Mouse (Mus musculus): Measurements from ENCODE around the gene Mrps27. TPM values are rescaled to one million over a fixed set of nuclear protein-coding genes. Genes with fewer than 3 reads are reported as not detected.

Gene Mrps27
- polyA plus RNA-seq (2014; fragmentation: Nextera tagmentation; extraction: Ambion mirVana), result 48.1 and 54.7 TPM in 2 replicates

GRCm38 (mm10) chr13:99344599-99345575 lies at the start of gene Mrps27, which contains the start of gene Ptcd2:
TSS of gene Mrps27 (plus strand) at chr13:99344786.
TSS of gene Ptcd2 (minus strand) at chr13:99344705.
- Histone ChIP-seq H3K36me3 (ENCODE audit: control insufficient read depth, insufficient read depth, low read length) (peaks cover 40% of the 10 kb centered on the region), H3K4me1 (ENCODE audit: control insufficient read depth, insufficient read depth, low read length) (peaks cover 9% of the 10 kb centered on the region), H3K4me3 (ENCODE audit: low read depth, low read length) (peak within 1 kb of the TSS; percentile 88), H3K9ac (ENCODE audit: low read depth, low read length) (peak within 1 kb of the TSS; percentile 90), H3K27ac (replicated peaks; ENCODE audit: low read depth, low read length) (peak within 1 kb of the TSS; percentile 89), H3K4me2 (ENCODE audit: low read depth, low read length) (peak within 1 kb of the TSS; percentile 81), H3K9me3 (ENCODE audit: control insufficient read depth, low read length) (no peaks in the 10 kb centered on the region), H3K27me3 (replicated peaks; ENCODE audit: control insufficient read depth, insufficient read depth, low read length) (no peaks in the 10 kb centered on the region)
- 4% methylated on average over 24 of the region's 39 CpGs for WGBS
- ATAC-seq (ENCODE audit: low read depth) (peak; percentile 99), DNase-seq (ENCODE audit: low spot score) (peak; percentile 98)

- no peaks in the 10 kb centered on the region for H3K27me3 ChIP-seq (replicated peaks; ENCODE audit: control insufficient read depth, insufficient read depth, low read length)
- no peak overlapping the region for H3K9ac ChIP-seq (ENCODE audit: low read depth, low read length)
- WGBS, result 84% methylated on average over 5 of the region's 5 CpGs
- H3K36me3 ChIP-seq (ENCODE audit: control insufficient read depth, insufficient read depth, low read length), result no peaks in the 10 kb centered on the region
- no peak overlapping the region for H3K4me3 ChIP-seq (ENCODE audit: low read depth, low read length)
- H3K9me3 ChIP-seq (ENCODE audit: control insufficient read depth, low read length), result no peaks in the 10 kb centered on the region
- H3K4me1 ChIP-seq (ENCODE audit: control insufficient read depth, insufficient read depth, low read length), result peaks cover 18% of the 10 kb centered on the region
- no peak overlapping the region for H3K4me2 ChIP-seq (ENCODE audit: low read depth, low read length)
- DNase-seq (ENCODE audit: low spot score) (no peak), ATAC-seq (ENCODE audit: low read depth) (no peak)
- H3K27ac ChIP-seq (replicated peaks; ENCODE audit: low read depth, low read length), result no peak overlapping the region
Observed at GRCm38 (mm10) chr13:99299921-99300320, 44.7 kb upstream of the Mrps27 start.

- H3K9ac ChIP-seq (ENCODE audit: low read depth, low read length), result no peak overlapping the region
- peak overlapping the region; percentile 70 for H3K27ac ChIP-seq (replicated peaks; ENCODE audit: low read depth, low read length)
- WGBS, result 34% methylated on average over 5 of the region's 5 CpGs
- no peaks in the 10 kb centered on the region for H3K36me3 ChIP-seq (ENCODE audit: control insufficient read depth, insufficient read depth, low read length)
- H3K4me2 ChIP-seq (ENCODE audit: low read depth, low read length), result no peak overlapping the region
- DNase-seq (ENCODE audit: low spot score) (peak; percentile 87), ATAC-seq (ENCODE audit: low read depth) (peak; percentile 56; the same call in 1 of the 2 replicates)
- H3K4me3 ChIP-seq (ENCODE audit: low read depth, low read length), result no peak overlapping the region
- no peaks in the 10 kb centered on the region for H3K9me3 ChIP-seq (ENCODE audit: control insufficient read depth, low read length)
- no peaks in the 10 kb centered on the region for H3K27me3 ChIP-seq (replicated peaks; ENCODE audit: control insufficient read depth, insufficient read depth, low read length)
- peaks cover 21% of the 10 kb centered on the region for H3K4me1 ChIP-seq (ENCODE audit: control insufficient read depth, insufficient read depth, low read length)
Observed at GRCm38 (mm10) chr13:99303846-99304245, 40.7 kb upstream of the Mrps27 start.

- Histone ChIP-seq H3K9me3 (ENCODE audit: control insufficient read depth, low read length) (no peaks in the 10 kb centered on the region), H3K4me2 (ENCODE audit: low read depth, low read length) (no peak overlapping the region), H3K4me3 (ENCODE audit: low read depth, low read length) (no peak overlapping the region), H3K36me3 (ENCODE audit: control insufficient read depth, insufficient read depth, low read length) (no peaks in the 10 kb centered on the region), H3K27me3 (replicated peaks; ENCODE audit: control insufficient read depth, insufficient read depth, low read length) (no peaks in the 10 kb centered on the region), H3K27ac (replicated peaks; ENCODE audit: low read depth, low read length) (peak overlapping the region; percentile 70), H3K9ac (ENCODE audit: low read depth, low read length) (no peak overlapping the region), H3K4me1 (ENCODE audit: control insufficient read depth, insufficient read depth, low read length) (peaks cover 16% of the 10 kb centered on the region)
- ATAC-seq (ENCODE audit: low read depth) (peak; percentile 80), DNase-seq (ENCODE audit: low spot score) (peak; percentile 68)
- WGBS, result 75% methylated on average over 11 of the region's 11 CpGs
Observed at GRCm38 (mm10) chr13:99304365-99304764, 40.2 kb upstream of the Mrps27 start.

GRCm38 (mm10) chr13:99305186-99305585 lies 39.4 kb upstream of the Mrps27 start:
- Histone ChIP-seq H3K36me3 (ENCODE audit: control insufficient read depth, insufficient read depth, low read length) (no peaks in the 10 kb centered on the region), H3K4me3 (ENCODE audit: low read depth, low read length) (no peak overlapping the region), H3K4me2 (ENCODE audit: low read depth, low read length) (no peak overlapping the region), H3K9me3 (ENCODE audit: control insufficient read depth, low read length) (no peaks in the 10 kb centered on the region), H3K4me1 (ENCODE audit: control insufficient read depth, insufficient read depth, low read length) (peaks cover 16% of the 10 kb centered on the region), H3K27me3 (replicated peaks; ENCODE audit: control insufficient read depth, insufficient read depth, low read length) (no peaks in the 10 kb centered on the region), H3K27ac (replicated peaks; ENCODE audit: low read depth, low read length) (no peak overlapping the region), H3K9ac (ENCODE audit: low read depth, low read length) (no peak overlapping the region)
- no peak for ATAC-seq (ENCODE audit: low read depth)
- no peak for DNase-seq (ENCODE audit: low spot score)
- 63% methylated on average over 1 of the region's 1 CpGs for WGBS

GRCm38 (mm10) chr13:99306164-99306563 lies 38.4 kb upstream of the Mrps27 start:
- DNase-seq (ENCODE audit: low spot score), result no peak
- H3K27ac ChIP-seq (replicated peaks; ENCODE audit: low read depth, low read length), result no peak overlapping the region
- no peaks in the 10 kb centered on the region for H3K27me3 ChIP-seq (replicated peaks; ENCODE audit: control insufficient read depth, insufficient read depth, low read length)
- H3K9me3 ChIP-seq (ENCODE audit: control insufficient read depth, low read length), result no peaks in the 10 kb centered on the region
- ATAC-seq (ENCODE audit: low read depth), result no peak
- H3K36me3 ChIP-seq (ENCODE audit: control insufficient read depth, insufficient read depth, low read length), result no peaks in the 10 kb centered on the region
- H3K4me2 ChIP-seq (ENCODE audit: low read depth, low read length), result no peak overlapping the region
- 81% methylated on average over 8 of the region's 8 CpGs for WGBS
- no peak overlapping the region for H3K4me3 ChIP-seq (ENCODE audit: low read depth, low read length)
- no peak overlapping the region for H3K9ac ChIP-seq (ENCODE audit: low read depth, low read length)
- peaks cover 16% of the 10 kb centered on the region for H3K4me1 ChIP-seq (ENCODE audit: control insufficient read depth, insufficient read depth, low read length)

- H3K4me1 ChIP-seq (ENCODE audit: control insufficient read depth, insufficient read depth, low read length), result peaks cover 16% of the 10 kb centered on the region
- WGBS, result 57% methylated on average over 5 of the region's 5 CpGs
- DNase-seq (ENCODE audit: low spot score) (peak; percentile 86), ATAC-seq (ENCODE audit: low read depth) (no peak)
- H3K4me3 ChIP-seq (ENCODE audit: low read depth, low read length), result no peak overlapping the region
- H3K4me2 ChIP-seq (ENCODE audit: low read depth, low read length), result no peak overlapping the region
- H3K36me3 ChIP-seq (ENCODE audit: control insufficient read depth, insufficient read depth, low read length), result no peaks in the 10 kb centered on the region
- H3K27me3 ChIP-seq (replicated peaks; ENCODE audit: control insufficient read depth, insufficient read depth, low read length), result no peaks in the 10 kb centered on the region
- H3K9ac ChIP-seq (ENCODE audit: low read depth, low read length), result no peak overlapping the region
- H3K9me3 ChIP-seq (ENCODE audit: control insufficient read depth, low read length), result no peaks in the 10 kb centered on the region
- H3K27ac ChIP-seq (replicated peaks; ENCODE audit: low read depth, low read length), result peak overlapping the region; percentile 21; the same call in 1 of the 2 replicates
Observed at GRCm38 (mm10) chr13:99307930-99308359, 36.6 kb upstream of the Mrps27 start.

GRCm38 (mm10) chr13:99308393-99308792 lies 36.2 kb upstream of the Mrps27 start:
- 85% methylated on average over 8 of the region's 8 CpGs for WGBS
- H3K9ac ChIP-seq (ENCODE audit: low read depth, low read length), result no peak overlapping the region
- H3K36me3 ChIP-seq (ENCODE audit: control insufficient read depth, insufficient read depth, low read length), result no peaks in the 10 kb centered on the region
- no peak overlapping the region for H3K4me2 ChIP-seq (ENCODE audit: low read depth, low read length)
- no peaks in the 10 kb centered on the region for H3K27me3 ChIP-seq (replicated peaks; ENCODE audit: control insufficient read depth, insufficient read depth, low read length)
- peak overlapping the region; percentile 21 for H3K27ac ChIP-seq (replicated peaks; ENCODE audit: low read depth, low read length)
- DNase-seq (ENCODE audit: low spot score) (no peak), ATAC-seq (ENCODE audit: low read depth) (no peak)
- no peaks in the 10 kb centered on the region for H3K9me3 ChIP-seq (ENCODE audit: control insufficient read depth, low read length)
- H3K4me3 ChIP-seq (ENCODE audit: low read depth, low read length), result no peak overlapping the region
- peaks cover 14% of the 10 kb centered on the region for H3K4me1 ChIP-seq (ENCODE audit: control insufficient read depth, insufficient read depth, low read length)

All from embryonic facial prominence, embryonic 14.5 days (tissue).